Mouse (Mus musculus) spleen, postnatal 36 days (tissue): ENCODE data around the gene Creb1.
A peak's percentile ranks its signal among the peaks of the same experiment; 100 is the strongest.

Source experiments
- DNase-seq, 2 experiments: peaks; one replicate each; pipeline ENCODE4 v3.0.0; 2022; ENCODE audit warnings: low spot score in 2 of 2, mixed read lengths in 1 of 2

The Creb1 gene

GRCm38 (mm10) chr1:64532589-64533470, at the start of gene Creb1:
TSS of gene Creb1 (plus strand) at chr1:64532645.
- peak; percentile 95 to 97 for DNase-seq

DNA sequence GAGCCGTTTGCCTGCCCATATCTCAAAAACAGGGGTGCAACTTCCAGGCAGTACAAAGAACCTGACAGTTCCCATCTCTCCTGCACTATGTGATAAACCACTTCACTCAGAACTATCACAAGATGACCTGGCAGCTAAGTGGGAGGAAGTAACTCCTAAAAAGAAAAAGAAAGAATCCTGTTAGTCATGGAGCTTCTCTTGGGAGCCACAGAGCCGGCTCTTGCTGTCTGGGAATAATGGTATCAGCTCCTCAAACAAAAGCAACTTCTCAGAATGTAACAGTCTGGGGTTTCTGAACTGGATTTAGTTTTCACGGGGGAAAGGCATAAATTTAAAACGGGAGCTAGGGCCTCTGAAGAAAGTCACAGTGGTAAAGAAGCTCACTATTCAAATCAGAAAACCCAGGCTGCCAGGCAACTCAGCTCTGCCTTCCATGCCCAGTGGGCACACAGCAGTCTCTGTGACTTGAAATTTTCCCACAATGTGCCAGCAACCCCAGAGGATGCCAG, 43.9 kb upstream of the Creb1 start:
- DNase-seq: no peak

- DNase-seq: no peak
Observed at GRCm38 (mm10) chr1:64496803-64497202, 35.6 kb upstream of the Creb1 start.

GRCm38 (mm10) chr1:64501382-64502140, 30.9 kb upstream of the Creb1 start:
- no peak for DNase-seq

GRCm38 (mm10) chr1:64508479-64509096, 23.9 kb upstream of the Creb1 start:
- DNase-seq: peak; percentile 11 to 27

- DNase-seq: no peak
Observed at GRCm38 (mm10) chr1:64509678-64510077, 22.8 kb upstream of the Creb1 start.

DNA sequence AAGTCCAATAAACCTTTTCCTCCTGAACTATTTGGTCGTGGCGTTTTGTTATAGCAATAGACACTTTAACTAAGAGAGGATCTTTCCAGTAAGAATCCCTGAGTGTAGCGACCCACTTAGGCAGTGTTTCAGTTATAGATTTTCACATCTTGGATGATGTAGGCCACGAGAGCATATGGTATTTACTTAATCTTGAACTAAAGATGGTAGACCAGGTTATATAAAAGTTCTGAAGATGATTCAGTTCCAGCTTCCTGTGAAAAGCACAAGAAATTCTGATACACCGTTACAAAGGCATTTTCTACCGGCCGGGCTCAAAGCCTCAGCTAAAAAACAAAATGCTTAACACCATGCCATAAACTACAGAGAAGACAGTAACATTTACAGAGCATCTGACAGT, 18.3 kb upstream of the Creb1 start:
- no peak for DNase-seq

DNA sequence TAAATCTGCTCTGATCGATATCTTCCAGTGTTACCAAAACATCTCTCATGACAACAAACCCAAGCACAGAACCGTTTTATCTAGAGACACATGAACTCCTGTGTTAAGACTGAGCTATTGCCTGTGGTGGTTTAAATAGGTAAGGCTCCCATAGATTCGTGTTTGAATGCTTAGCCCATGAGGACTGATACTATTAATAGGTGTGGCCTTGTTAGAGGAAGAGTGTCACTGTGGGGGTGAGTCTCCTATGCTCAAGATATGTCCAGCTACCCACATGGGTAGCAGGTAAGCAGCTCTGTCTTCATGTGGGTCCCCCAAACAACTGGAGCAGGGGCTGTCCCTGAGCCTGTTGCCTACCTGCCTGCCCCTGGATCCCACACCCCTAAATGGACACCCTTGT, 15.9 kb upstream of the Creb1 start:
- DNase-seq: no peak

GRCm38 (mm10) chr1:64518480-64518879, 14.0 kb upstream of the Creb1 start:
- no peak for DNase-seq

DNA sequence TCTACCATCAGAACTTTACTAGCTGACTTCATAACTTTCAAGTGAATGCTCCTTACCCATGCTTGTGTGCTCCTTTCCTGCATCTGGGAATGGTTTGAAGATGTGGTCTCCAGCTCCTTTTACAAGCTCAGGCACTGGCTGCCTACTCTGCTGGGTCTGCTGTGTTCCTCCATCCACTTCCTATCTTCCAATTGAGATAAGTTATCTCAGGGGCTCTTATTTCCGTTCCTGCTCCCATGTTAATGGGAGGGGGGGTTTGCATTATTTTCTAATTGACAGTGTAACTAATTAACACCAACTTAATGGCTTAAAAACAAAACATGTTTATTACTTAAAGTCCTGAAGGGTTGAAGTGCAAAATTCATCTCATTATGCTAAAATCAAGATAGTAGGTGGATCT, 13.1 kb upstream of the Creb1 start:
- DNase-seq: no peak

GRCm38 (mm10) chr1:64519901-64520300, 12.5 kb upstream of the Creb1 start:
- no peak for DNase-seq

DNA sequence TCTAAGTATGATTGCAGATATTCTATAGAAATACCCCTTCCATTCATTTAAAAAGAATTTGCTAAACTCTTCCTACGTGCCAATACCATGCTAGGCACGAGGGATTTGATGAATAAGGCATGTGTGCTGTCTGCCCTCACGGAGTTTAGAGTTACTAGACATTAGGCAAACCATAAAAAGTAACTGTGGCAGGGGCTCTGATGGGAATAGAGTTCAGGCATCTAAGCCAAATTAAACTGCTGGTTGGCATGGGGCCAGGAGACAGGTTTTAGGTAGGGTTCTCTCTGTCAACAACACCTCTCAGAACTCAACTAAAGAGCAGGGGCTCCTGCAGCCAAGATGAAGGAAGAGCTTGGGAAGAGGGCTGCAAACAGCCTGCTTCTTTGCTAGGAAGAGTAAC, 10.7 kb upstream of the Creb1 start:
- DNase-seq: no peak

DNA sequence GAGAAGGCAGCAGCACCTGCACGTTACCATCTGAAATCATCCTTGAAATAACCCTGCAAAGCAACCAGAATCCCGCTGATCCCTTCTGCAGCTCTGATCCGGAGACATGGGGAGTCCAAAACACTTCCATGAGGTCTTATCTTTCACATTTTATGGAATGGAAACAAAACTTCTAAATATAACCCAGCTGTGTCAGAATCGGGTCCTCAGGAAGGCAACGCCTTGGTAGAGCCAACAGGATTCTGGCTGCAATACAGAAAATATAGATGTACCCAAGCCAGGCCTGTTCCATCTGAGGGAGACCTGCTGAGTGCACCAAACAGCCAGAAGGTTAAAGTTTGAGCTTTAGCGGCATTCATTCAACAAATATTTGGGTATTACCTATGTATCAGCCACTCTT, 9.8 kb upstream of the Creb1 start:
- no peak for DNase-seq

DNA sequence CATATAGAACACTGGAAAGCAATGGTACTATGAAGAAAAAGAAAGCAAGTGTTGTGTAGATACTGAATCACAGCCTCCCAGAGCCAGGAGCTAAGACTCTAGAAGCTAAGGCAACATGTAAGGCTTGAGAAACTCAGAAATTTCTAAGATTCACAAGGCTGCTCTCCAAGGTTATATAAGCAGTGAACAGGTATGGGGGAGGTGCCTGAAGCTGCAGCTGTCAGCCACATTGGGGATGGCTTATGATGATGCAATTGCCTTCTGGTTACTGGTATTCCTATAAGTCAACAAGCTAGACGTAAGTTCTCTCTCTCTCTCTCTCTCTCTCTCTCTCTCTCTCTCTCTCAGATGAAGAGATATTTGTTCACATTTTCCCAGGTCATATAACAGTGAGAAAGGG, 9.3 kb upstream of the Creb1 start:
- no peak for DNase-seq

DNA sequence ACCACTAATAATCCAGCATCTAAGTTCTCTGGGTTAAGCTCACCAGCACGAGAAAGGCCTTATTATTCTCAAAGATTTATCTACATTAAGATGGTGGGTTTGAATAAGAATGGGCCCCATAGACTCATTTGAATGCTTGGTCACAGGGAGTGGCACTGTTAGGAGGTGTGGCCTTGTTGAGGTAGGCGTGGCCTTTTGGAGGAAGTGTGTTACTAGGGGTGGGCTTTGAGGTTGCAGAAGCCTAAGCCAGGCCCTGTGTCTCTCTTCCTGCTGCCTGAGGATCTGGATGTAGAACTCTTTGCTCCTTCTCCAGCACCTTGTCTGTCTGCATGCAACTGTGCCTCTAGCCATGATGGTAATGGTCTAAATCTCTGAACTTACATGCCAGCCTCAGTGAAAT, 7.8 kb upstream of the Creb1 start:
- DNase-seq: no peak

- peak; percentile 63 to 69 for DNase-seq
Observed at GRCm38 (mm10) chr1:64527626-64528025, 4.8 kb upstream of the Creb1 start.

DNA sequence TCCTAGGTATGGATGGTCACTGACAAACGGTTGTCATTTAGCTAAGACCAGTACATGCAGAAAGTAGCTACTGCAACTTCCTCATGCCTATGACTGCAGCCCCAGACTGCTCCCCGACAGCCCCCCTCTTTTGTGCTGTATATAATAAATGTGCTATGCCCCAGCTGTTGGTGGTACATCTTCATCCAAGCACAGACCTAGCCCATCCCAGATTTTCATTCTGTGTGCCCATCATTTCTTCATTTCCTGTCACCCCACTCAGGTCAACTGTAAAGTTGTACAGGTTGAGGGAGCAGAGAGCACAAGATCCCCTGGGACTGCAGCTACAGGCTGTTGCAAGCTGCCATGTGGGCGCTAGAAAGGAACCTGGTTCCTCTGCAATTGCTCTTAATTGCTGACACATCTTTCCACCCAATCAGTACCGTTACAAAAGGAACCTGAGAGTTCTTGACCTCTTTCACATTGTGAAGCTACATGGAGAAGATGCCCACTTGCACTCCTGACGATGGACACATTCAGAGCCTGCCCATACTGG, 2.6 kb upstream of the Creb1 start:
- peak; percentile 72 to 74 for DNase-seq

DNA sequence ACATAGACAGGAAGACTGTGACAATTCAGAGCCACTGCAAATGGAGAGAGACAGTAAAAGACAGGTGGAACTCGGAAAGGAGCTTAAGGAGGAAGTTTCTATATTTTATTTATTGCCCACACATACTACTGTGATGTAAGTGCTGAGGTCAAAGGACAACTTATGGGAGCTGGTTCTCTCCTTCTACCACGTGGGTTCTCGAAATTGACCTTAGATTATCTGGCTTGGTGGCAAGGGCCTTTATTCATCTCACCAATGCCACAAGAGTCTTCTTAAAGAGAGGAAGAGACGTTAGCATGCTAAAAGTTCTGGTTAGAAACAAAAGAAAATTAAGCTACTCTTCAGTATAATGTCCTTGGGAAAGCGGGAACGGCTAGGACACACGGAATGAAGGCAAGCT, 897 bp upstream of the Creb1 start:
- no peak for DNase-seq

DNA sequence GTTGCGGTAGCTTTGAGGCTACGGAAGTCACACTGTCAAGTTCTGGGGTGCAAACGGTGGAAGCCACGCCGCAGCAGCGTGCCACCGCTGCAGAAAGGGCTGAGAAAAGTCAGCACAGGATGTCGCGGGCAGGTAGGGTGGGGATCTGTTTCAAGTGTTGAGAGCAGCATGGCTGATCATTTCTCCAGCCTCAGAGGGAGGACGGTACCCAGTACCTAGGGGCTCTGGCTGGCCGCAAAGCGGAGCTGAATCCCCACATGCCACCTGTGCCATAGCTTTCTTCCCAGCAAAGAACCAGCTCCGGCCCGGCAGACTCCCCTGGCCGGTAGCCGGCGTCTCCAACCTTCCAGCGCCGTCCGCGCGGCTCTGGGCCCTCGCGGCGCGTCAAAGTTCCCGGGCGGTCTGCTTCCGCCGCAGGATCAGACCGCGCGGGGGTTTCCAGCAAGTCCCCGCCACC, 350 bp upstream of the Creb1 start:
- DNase-seq: peak; percentile 81 to 82

GRCm38 (mm10) chr1:64533471-64534443, 1.3 kb downstream of the Creb1 start:
- peak; percentile 69 to 74 for DNase-seq
